Mouse (Mus musculus): ENCODE results near the gene Prep. TPM values are rescaled to one million over a fixed set of nuclear protein-coding genes. Genes with fewer than 3 reads are reported as not detected.

The Prep gene
- 1 to 10 TPM; 6.3 to 7.2 TPM for total RNA-seq (2021)
- long read RNA-seq, experiment 1, full-length matches to known transcripts: 11 of 16 reads
- long read RNA-seq, experiment 1, partial matches to known transcripts: 1 of 16 reads
- long read RNA-seq, experiment 1, other reads (novel, unspliced or antisense): 4 of 16 reads
- long read RNA-seq, experiment 2, full-length matches to known transcripts: 11 of 19 reads
- long read RNA-seq, experiment 2, partial matches to known transcripts: 4 of 19 reads
- long read RNA-seq, experiment 2, other reads (novel, unspliced or antisense): 4 of 19 reads

- DNase-seq: peak; percentile 88 to 92
- intact Hi-C loops (cut with DNase I): no loop called here
Measured at GRCm38 (mm10) chr10:45066931-45067308, at the start of gene Prep. Prep (plus strand) TSS chr10:45067203.

- intact Hi-C loops (cut with DNase I): no loop called here
Measured at GRCm38 (mm10) chr10:45017352-45017751, 49.7 kb upstream of the Prep start.

GRCm38 (mm10) chr10:45017851-45018250 lies 49.2 kb upstream of the Prep start:
- no peak for DNase-seq
- intact Hi-C loops (cut with DNase I): no loop called here

More at GRCm38 (mm10) chr10:45017352-45017751, 49.7 kb upstream of the Prep start:
- DNase-seq: no peak

- intact Hi-C loops (cut with DNase I): no loop called here
- DNase-seq: no peak
Measured at GRCm38 (mm10) chr10:45019418-45019817, 47.6 kb upstream of the Prep start.

GRCm38 (mm10) chr10:45019849-45020248 lies 47.2 kb upstream of the Prep start:
- intact Hi-C loops (cut with DNase I): no loop called here
- no peak for DNase-seq

- no peak for DNase-seq
- intact Hi-C loops (cut with DNase I): no loop called here
Measured at GRCm38 (mm10) chr10:45020291-45020690, 46.7 kb upstream of the Prep start.

- no peak for DNase-seq
- intact Hi-C loops (cut with DNase I): no loop called here
Measured at GRCm38 (mm10) chr10:45025184-45025583, 41.8 kb upstream of the Prep start.

GRCm38 (mm10) chr10:45026935-45027334 lies 40.1 kb upstream of the Prep start:
- no peak for DNase-seq
- intact Hi-C loops (cut with DNase I): no loop called here

- intact Hi-C loops (cut with DNase I): loop anchor here (2.0 to 5.0 kb wide), 2 partner anchors 588 to 755 kb away; no protein-coding TSS in a partner anchor
Measured at GRCm38 (mm10) chr10:45045268-45045928, 21.6 kb upstream of the Prep start.

GRCm38 (mm10) chr10:45048158-45048557 lies 18.8 kb upstream of the Prep start:
- DNase-seq: no peak

More at GRCm38 (mm10) chr10:45045268-45045928, 21.6 kb upstream of the Prep start:
- peak; percentile 33 to 48 for DNase-seq

GRCm38 (mm10) chr10:45048622-45049021 lies 18.4 kb upstream of the Prep start:
- peak in 1 of 2 experiments; percentile 20 for DNase-seq
- intact Hi-C loops (cut with DNase I): loop anchor here (5.0 kb wide), 1 partner anchor 591 kb away; no protein-coding TSS in a partner anchor

More at GRCm38 (mm10) chr10:45048158-45048557, 18.8 kb upstream of the Prep start:
- intact Hi-C loops (cut with DNase I): loop anchor here (5.0 kb wide), 1 partner anchor 591 kb away; no protein-coding TSS in a partner anchor

GRCm38 (mm10) chr10:45051125-45051744 lies 15.8 kb upstream of the Prep start:
- DNase-seq: peak; percentile 59 to 65
- intact Hi-C loops (cut with DNase I): no loop called here

- intact Hi-C loops (cut with DNase I): no loop called here
- DNase-seq: no peak
Measured at GRCm38 (mm10) chr10:45058361-45058760, 8.6 kb upstream of the Prep start.

- intact Hi-C loops (cut with DNase I): no loop called here
- no peak for DNase-seq
Measured at GRCm38 (mm10) chr10:45060841-45061240, 6.2 kb upstream of the Prep start.

GRCm38 (mm10) chr10:45066131-45066930 lies 672 bp upstream of the Prep start:
- no peak for DNase-seq
- intact Hi-C loops (cut with DNase I): no loop called here

- intact Hi-C loops (cut with DNase I): no loop called here
- no peak for DNase-seq
Measured at GRCm38 (mm10) chr10:45067436-45067925, 478 bp downstream of the Prep start.

- DNase-seq: no peak
- intact Hi-C loops (cut with DNase I): no loop called here
Measured at GRCm38 (mm10) chr10:45069557-45069956, 2.6 kb downstream of the Prep start.

- intact Hi-C loops (cut with DNase I): no loop called here
Measured at GRCm38 (mm10) chr10:45070362-45070761, 3.4 kb downstream of the Prep start.

GRCm38 (mm10) chr10:45070929-45071813 lies 4.2 kb downstream of the Prep start:
- no peak for DNase-seq
- intact Hi-C loops (cut with DNase I): no loop called here

More at GRCm38 (mm10) chr10:45070362-45070761, 3.4 kb downstream of the Prep start:
- no peak for DNase-seq

Data from gastrocnemius, postnatal 36 days (tissue).